Mouse (Mus musculus): ENCODE data around the gene Tmem9.

GRCm38 (mm10) chr1:136040452-136040851 lies 32.5 kb downstream of the Tmem9 start:
- no peak for TF ChIP-seq POLR2A (IDR thresholded peaks at IDR 0.05; ENCODE audit: low read depth, low read length)
- TF ChIP-seq CTCF (IDR thresholded peaks at IDR 0.05; ENCODE audit: extremely low read depth, insufficient read depth, insufficient read length, insufficient replicate concordance): no peak
